Mouse (Mus musculus) C2C12 (cell line): ENCODE measurements around the gene Dner.

Experiments
- CEBPB ChIP-seq: IDR thresholded peaks from one replicate; pipeline ENCODE4 v1.6.1; 2011; ENCODE audit warnings: low read depth, mild to moderate bottlenecking, control low read depth, moderate library complexity
- CTCF ChIP-seq: IDR thresholded peaks from one replicate; pipeline ENCODE4 v1.5.1; 2011; ENCODE audit not compliant: control insufficient read depth, insufficient read depth, insufficient read length
- FOSL1 ChIP-seq: IDR thresholded peaks from one replicate; pipeline ENCODE4 v1.8.0; 2011; ENCODE audit warnings: mild to moderate bottlenecking, low read length; ENCODE audit not compliant: poor library complexity, insufficient read depth, severe bottlenecking
- MAX ChIP-seq: IDR thresholded peaks from one replicate; pipeline ENCODE4 v1.6.1; 2011; ENCODE audit warnings: mild to moderate bottlenecking, control low read depth
- MYOD1 ChIP-seq: IDR thresholded peaks from one replicate; pipeline ENCODE4 v1.6.1; 2011; ENCODE audit warnings: low read depth; ENCODE audit not compliant: control insufficient read depth, insufficient read length
- MYOG ChIP-seq: IDR thresholded peaks from one replicate; pipeline ENCODE4 v1.6.1; 2011; ENCODE audit not compliant: control insufficient read depth, insufficient read length; ENCODE audit errors: extremely low read depth
- USF1 ChIP-seq: IDR thresholded peaks from one replicate; pipeline ENCODE4 v1.6.1; 2011; ENCODE audit warnings: low read depth, mild to moderate bottlenecking, control low read depth, moderate library complexity

DNA sequence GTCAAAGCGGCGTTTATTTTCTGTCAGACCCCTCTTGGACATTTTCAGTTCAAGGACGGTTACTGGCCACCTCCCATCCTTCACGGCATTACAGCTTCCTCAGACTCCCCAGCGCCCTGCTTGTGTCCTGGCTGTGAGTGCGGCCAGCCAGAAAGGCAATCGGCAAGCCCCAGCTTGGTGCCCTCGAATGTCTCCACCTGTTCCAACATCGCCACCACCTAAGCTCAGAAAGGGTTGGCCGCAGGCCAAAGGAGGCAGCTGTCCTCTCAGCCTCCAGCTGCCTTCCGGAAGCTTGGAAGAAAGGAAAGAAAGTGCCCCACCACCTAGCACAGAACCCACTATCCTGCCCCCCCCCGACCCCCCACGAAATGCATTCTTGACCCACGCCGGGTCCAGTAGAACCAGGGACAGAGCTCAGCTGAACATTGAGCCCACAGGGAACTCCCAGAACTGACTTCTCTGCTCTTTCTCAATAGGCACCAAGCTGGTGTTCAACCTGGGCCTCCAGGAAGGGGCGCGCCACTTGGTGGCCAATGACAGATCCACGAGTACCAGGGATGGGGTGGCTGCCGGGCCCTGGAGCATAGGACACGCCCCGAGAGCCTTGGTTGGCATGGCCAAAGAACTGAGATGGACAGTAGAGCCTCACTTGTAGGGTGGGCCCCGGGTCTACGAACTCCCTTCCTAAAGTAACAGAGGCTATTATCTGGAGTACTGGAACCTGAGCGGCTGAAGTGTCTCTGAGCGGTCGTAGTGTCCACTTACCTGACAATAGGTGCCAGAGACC is 1.1 kb downstream of the Dner start:
- no peak for TF ChIP-seq CTCF
- no peak for TF ChIP-seq MYOD1
- no peak for TF ChIP-seq MAX
- TF ChIP-seq MYOG: no peak
- TF ChIP-seq CEBPB: no peak
- no peak for TF ChIP-seq USF1
- TF ChIP-seq FOSL1: no peak
